Mouse (Mus musculus): ENCODE measurements around the gene Ift46. TPM values are rescaled to one million over a fixed set of nuclear protein-coding genes. Genes with fewer than 3 reads are reported as not detected.

The Ift46 gene
- polyA plus RNA-seq, 1 experiment from 2014 or later = 152 TPM

DNA sequence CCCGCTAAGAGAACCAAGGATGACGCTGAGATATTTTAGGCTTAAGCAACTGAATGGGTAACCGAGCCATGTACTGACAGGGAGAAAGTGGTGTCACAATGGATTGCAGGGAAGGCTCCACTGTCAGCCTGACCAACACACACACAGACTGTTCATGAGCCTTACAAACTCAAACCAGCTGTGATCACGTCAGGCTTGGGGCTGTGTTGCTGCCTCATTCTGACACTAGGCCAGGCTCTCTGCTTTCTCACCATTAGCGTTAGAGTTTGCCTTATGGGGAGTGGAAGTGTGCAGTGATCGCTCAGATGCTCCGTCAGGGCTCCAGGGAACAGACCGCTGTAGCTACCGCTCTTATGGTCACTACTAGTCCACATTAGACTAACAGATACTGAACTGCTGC lies 25.1 kb downstream of the Ift46 start:
- 65% methylated on average over 9 of the region's 9 CpGs for WGBS
- no peaks in the 10 kb centered on the region for H3K4me1 ChIP-seq (ENCODE audit: control insufficient read depth, insufficient read depth, low read length)
- H3K9ac ChIP-seq (ENCODE audit: low read length) = no peak overlapping the region
- DNase-seq (ENCODE audit: low spot score) = no peak
- ATAC-seq (ENCODE audit: insufficient number of reproducible peaks, low FRiP score, low TSS enrichment, low read depth) = no peak
- no peak overlapping the region for H3K4me3 ChIP-seq (ENCODE audit: low read depth, low read length)
- peaks cover 12% of the 10 kb centered on the region for H3K36me3 ChIP-seq (ENCODE audit: control insufficient read depth, insufficient read depth, low read length)
- H3K27me3 ChIP-seq (ENCODE audit: control insufficient read depth, insufficient read depth, low read length) = peaks cover 1% of the 10 kb centered on the region; the same call in 1 of the 2 replicates
- H3K4me2 ChIP-seq (ENCODE audit: low read depth, severe bottlenecking) = no peak overlapping the region
- no peaks in the 10 kb centered on the region for H3K9me3 ChIP-seq (ENCODE audit: control insufficient read depth, low read length)
- H3K27ac ChIP-seq (replicated peaks; ENCODE audit: low read depth, low read length) = no peak overlapping the region

DNA sequence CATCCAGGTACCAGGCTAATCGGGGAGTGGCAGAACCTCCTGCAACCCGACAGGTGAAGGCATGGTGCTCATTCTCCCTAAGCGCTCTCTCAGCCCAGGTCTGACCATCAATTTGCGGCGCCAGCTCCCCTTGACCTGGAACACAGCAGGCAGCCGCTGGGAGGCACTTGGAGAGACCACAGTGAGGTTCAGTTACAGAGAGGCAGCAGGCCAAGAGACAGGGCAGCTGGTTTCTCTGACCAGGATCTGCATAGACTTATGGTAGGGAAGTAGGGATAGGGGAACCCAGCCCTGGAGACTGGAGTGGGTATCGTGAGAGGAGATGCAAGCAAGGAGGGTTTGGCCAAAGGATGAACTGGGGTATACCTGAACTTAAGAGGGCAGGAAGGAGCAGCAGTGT lies 30.6 kb downstream of the Ift46 start:
- WGBS = 43% methylated on average over 7 of the region's 7 CpGs
- ATAC-seq (ENCODE audit: insufficient number of reproducible peaks, low FRiP score, low TSS enrichment, low read depth) (no peak), DNase-seq (ENCODE audit: low spot score) (no peak)
- Histone ChIP-seq H3K36me3 (ENCODE audit: control insufficient read depth, insufficient read depth, low read length) (no peaks in the 10 kb centered on the region), H3K4me3 (ENCODE audit: low read depth, low read length) (no peak overlapping the region), H3K4me1 (ENCODE audit: control insufficient read depth, insufficient read depth, low read length) (peaks cover 4% of the 10 kb centered on the region; the same call in 1 of the 2 replicates), H3K9ac (ENCODE audit: low read length) (no peak overlapping the region), H3K4me2 (ENCODE audit: low read depth, severe bottlenecking) (peak overlapping the region; percentile 74), H3K27ac (replicated peaks; ENCODE audit: low read depth, low read length) (no peak overlapping the region), H3K27me3 (ENCODE audit: control insufficient read depth, insufficient read depth, low read length) (peaks cover 10% of the 10 kb centered on the region; the same call in 1 of the 2 replicates), H3K9me3 (ENCODE audit: control insufficient read depth, low read length) (no peaks in the 10 kb centered on the region)

DNA sequence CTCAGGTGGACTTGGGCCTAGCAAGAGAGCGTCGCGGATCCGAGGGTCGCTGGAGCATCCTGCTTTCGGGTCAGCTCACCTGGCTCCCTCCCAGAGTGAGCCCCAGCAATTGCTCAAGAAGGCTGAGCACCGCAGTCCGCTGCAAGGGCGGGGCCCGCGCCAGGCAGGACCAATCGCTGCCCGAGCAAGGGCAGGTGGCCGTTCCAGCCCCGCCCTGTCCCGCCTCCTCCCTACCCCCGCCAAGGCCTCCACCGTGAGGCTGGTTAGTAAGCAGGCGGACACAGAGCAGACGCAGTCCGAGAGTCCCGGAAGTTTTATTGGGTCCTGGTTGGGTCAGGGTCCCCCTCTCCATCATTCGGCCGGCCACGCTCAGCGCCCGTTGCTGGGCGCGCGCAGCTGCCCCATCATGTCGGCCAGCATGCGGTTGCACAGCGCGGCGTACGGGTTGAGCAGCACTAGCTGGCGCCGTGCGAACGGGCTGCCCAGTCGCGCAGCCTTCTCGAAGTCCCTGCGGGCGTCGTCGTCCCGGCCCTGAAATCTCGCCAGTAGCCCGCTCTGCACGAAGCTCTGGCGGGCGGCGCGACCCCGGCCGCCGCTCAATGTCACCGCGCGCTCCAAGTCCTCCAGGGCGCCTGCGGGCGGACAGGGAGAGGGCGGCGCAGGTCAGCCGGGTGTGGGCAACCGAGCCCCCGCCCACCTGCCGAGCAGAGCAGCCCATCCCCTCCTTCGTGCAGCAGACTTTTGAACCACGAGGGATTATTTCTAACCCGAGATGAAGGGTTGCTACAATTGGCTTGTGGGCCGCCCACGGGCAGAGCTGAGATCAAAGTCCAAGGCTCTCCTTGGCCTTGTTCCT lies 31.6 kb downstream of the Ift46 start, which contains the start of gene Tmem25:
Gene Tmem25, minus strand, starts transcription at position 206 of the 856 bp plus-strand sequence.
- H3K9me3 ChIP-seq (ENCODE audit: control insufficient read depth, low read length) = no peaks in the 10 kb centered on the region
- no peaks in the 10 kb centered on the region for H3K36me3 ChIP-seq (ENCODE audit: control insufficient read depth, insufficient read depth, low read length)
- H3K27ac ChIP-seq (replicated peaks; ENCODE audit: low read depth, low read length) = no peak within 1 kb of the TSS
- peak within 1 kb of the TSS; percentile 63 for H3K9ac ChIP-seq (ENCODE audit: low read length)
- peak within 1 kb of the TSS; percentile 74 for H3K4me2 ChIP-seq (ENCODE audit: low read depth, severe bottlenecking)
- ATAC-seq (ENCODE audit: insufficient number of reproducible peaks, low FRiP score, low TSS enrichment, low read depth) (peak; percentile 93), DNase-seq (ENCODE audit: low spot score) (peak; percentile 88)
- under 1% methylated on average over 75 of the region's 75 CpGs for WGBS
- H3K4me3 ChIP-seq (ENCODE audit: low read depth, low read length) = peak within 1 kb of the TSS; percentile 63
- H3K27me3 ChIP-seq (ENCODE audit: control insufficient read depth, insufficient read depth, low read length) = peaks cover 10% of the 10 kb centered on the region; the same call in 1 of the 2 replicates
- peaks cover 4% of the 10 kb centered on the region; the same call in 1 of the 2 replicates for H3K4me1 ChIP-seq (ENCODE audit: control insufficient read depth, insufficient read depth, low read length)

DNA sequence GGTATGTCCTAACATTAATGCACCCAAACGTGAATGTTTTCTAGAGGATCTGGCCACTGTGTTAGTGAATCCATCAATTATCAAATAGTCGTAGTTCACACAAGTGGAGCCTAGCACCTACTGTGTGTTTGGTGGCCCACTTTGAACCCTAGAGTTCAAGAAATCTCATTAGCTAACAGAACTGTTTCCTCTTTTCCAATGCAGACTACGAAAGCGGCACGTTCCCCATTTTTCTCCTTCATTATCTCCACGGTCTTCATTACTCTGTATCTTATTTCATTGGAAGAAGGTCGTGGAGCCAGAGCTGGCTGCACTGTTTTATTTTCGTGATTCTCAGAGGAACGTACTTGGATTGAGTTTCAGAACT lies 32.2 kb downstream of the Ift46 start:
- Histone ChIP-seq H3K9ac (ENCODE audit: low read length) (peak overlapping the region; percentile 63), H3K4me2 (ENCODE audit: low read depth, severe bottlenecking) (peak overlapping the region; percentile 74), H3K9me3 (ENCODE audit: control insufficient read depth, low read length) (no peaks in the 10 kb centered on the region), H3K27me3 (ENCODE audit: control insufficient read depth, insufficient read depth, low read length) (peaks cover 10% of the 10 kb centered on the region; the same call in 1 of the 2 replicates), H3K4me3 (ENCODE audit: low read depth, low read length) (peak overlapping the region; percentile 63), H3K27ac (replicated peaks; ENCODE audit: low read depth, low read length) (no peak overlapping the region), H3K36me3 (ENCODE audit: control insufficient read depth, insufficient read depth, low read length) (no peaks in the 10 kb centered on the region), H3K4me1 (ENCODE audit: control insufficient read depth, insufficient read depth, low read length) (peaks cover 4% of the 10 kb centered on the region; the same call in 1 of the 2 replicates)
- no peak for ATAC-seq (ENCODE audit: insufficient number of reproducible peaks, low FRiP score, low TSS enrichment, low read depth)
- WGBS = 44% methylated on average over 9 of the region's 9 CpGs
- DNase-seq (ENCODE audit: low spot score) = no peak

DNA sequence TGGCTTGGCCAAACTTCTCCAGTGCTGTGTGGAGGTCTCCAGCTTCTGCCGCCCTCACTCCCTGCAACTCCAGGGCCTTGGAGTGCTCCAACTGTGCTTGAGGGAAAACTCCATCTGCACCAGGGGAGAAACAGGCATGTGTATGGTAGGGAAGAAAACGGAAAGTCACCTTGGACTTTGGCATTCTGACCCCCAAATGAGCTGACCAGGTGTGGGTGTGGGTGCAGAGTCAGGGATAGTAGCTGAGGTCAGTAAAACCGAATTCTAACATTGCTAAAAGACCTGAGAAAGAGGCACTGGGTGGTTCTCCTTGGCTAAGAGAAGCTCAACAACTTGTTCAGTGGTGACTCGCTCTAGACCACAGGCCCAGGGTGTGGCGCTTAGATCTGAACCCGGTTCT lies 34.0 kb downstream of the Ift46 start:
- H3K9me3 ChIP-seq (ENCODE audit: control insufficient read depth, low read length) = no peaks in the 10 kb centered on the region
- H3K4me3 ChIP-seq (ENCODE audit: low read depth, low read length) = no peak overlapping the region
- H3K4me1 ChIP-seq (ENCODE audit: control insufficient read depth, insufficient read depth, low read length) = peaks cover 4% of the 10 kb centered on the region; the same call in 1 of the 2 replicates
- H3K4me2 ChIP-seq (ENCODE audit: low read depth, severe bottlenecking) = no peak overlapping the region
- H3K36me3 ChIP-seq (ENCODE audit: control insufficient read depth, insufficient read depth, low read length) = peaks cover 3% of the 10 kb centered on the region; the same call in 1 of the 2 replicates
- H3K27ac ChIP-seq (replicated peaks; ENCODE audit: low read depth, low read length) = no peak overlapping the region
- peaks cover 10% of the 10 kb centered on the region; the same call in 1 of the 2 replicates for H3K27me3 ChIP-seq (ENCODE audit: control insufficient read depth, insufficient read depth, low read length)
- no peak for ATAC-seq (ENCODE audit: insufficient number of reproducible peaks, low FRiP score, low TSS enrichment, low read depth)
- WGBS = 81% methylated on average over 6 of the region's 6 CpGs
- no peak for DNase-seq (ENCODE audit: low spot score)
- no peak overlapping the region for H3K9ac ChIP-seq (ENCODE audit: low read length)

DNA sequence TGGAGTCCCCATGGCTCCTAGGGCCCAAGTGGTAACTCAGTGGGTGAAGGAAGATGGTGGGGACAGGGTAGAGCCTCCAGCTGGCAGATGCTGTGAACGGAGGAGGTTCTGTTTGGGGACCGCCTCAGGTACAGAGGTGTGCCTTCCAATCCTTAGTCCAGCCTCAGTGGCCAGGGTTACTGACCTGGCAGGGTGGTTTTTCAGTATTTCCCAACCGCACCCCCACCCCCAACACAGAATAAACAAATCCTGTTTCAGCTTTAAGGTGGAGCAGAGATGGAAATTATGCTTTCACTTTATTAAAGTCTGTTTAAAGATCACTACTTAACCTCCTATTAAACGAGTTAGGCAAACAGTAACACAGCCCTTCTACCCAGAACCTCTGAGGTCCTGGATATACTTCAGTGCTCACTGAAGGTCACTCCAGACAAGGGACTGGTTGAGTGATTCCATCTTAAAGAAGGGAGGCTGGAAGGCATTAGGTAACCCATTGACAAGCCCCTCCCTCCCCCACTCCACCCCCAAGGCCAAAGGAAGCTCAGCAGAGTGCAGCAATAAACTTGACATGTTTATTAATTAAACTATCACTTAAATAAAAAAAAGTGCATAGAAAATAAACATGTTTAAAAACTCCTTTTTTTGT lies 35.2 kb downstream of the Ift46 start, which contains the start of gene Ttc36:
Gene Ttc36, minus strand, starts transcription at position 265 of the 643 bp plus-strand sequence.
- H3K9ac ChIP-seq (ENCODE audit: low read length) = no peak within 1 kb of the TSS
- no peak within 1 kb of the TSS for H3K4me3 ChIP-seq (ENCODE audit: low read depth, low read length)
- H3K27me3 ChIP-seq (ENCODE audit: control insufficient read depth, insufficient read depth, low read length) = peaks cover 8% of the 10 kb centered on the region; the same call in 1 of the 2 replicates
- H3K27ac ChIP-seq (replicated peaks; ENCODE audit: low read depth, low read length) = no peak within 1 kb of the TSS
- peaks cover 4% of the 10 kb centered on the region; the same call in 1 of the 2 replicates for H3K4me1 ChIP-seq (ENCODE audit: control insufficient read depth, insufficient read depth, low read length)
- H3K9me3 ChIP-seq (ENCODE audit: control insufficient read depth, low read length) = no peaks in the 10 kb centered on the region
- H3K4me2 ChIP-seq (ENCODE audit: low read depth, severe bottlenecking) = no peak within 1 kb of the TSS
- ATAC-seq (ENCODE audit: insufficient number of reproducible peaks, low FRiP score, low TSS enrichment, low read depth) (no peak), DNase-seq (ENCODE audit: low spot score) (no peak)
- peaks cover 9% of the 10 kb centered on the region for H3K36me3 ChIP-seq (ENCODE audit: control insufficient read depth, insufficient read depth, low read length)
- WGBS = 77% methylated on average over 4 of the region's 4 CpGs

DNA sequence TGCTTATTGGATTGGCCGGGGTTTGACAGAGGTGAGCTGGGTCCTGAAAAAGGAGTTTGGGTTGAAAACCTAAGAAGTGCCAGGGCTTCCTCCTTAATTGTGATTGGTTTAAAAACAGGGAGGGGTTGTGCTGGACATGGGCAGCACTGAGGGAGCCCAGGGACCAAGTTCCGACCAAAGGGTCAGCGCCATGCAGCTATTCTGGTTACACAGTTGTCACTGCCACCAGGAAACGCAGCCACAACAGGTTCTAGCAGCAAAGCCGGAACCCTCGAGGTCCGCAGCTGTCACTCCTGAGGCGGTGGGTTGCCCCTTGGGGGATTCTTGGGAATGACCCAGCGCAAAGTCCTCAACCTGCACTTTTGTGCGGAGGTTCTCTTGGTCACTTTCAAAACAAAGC lies 37.0 kb downstream of the Ift46 start:
- 94% methylated on average over 10 of the region's 10 CpGs for WGBS
- Histone ChIP-seq H3K9me3 (ENCODE audit: control insufficient read depth, low read length) (no peaks in the 10 kb centered on the region), H3K27me3 (ENCODE audit: control insufficient read depth, insufficient read depth, low read length) (no peaks in the 10 kb centered on the region), H3K4me1 (ENCODE audit: control insufficient read depth, insufficient read depth, low read length) (no peaks in the 10 kb centered on the region), H3K27ac (replicated peaks; ENCODE audit: low read depth, low read length) (no peak overlapping the region), H3K4me2 (ENCODE audit: low read depth, severe bottlenecking) (no peak overlapping the region), H3K36me3 (ENCODE audit: control insufficient read depth, insufficient read depth, low read length) (peaks cover 20% of the 10 kb centered on the region), H3K9ac (ENCODE audit: low read length) (no peak overlapping the region), H3K4me3 (ENCODE audit: low read depth, low read length) (no peak overlapping the region)
- DNase-seq (ENCODE audit: low spot score) = no peak
- no peak for ATAC-seq (ENCODE audit: insufficient number of reproducible peaks, low FRiP score, low TSS enrichment, low read depth)

DNA sequence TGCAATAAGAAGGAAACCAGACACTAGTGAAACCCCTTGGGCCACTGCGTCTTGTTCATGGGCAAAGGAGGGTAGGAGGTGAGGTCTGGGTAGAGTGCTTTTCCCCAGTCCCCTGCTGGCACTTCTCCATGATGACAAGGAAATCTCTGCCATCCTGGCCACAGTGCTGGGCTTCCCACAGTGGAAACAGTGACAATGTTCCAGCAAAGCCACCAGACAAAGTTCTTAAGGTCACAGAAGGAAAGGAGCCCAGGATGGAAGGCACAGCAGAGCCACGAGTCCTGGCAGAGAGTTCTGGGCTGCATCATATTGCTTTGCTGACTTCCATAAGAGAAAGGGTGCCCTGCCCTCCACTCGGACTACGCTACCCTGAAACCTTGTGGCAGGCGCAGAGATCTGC lies 37.8 kb downstream of the Ift46 start:
- no peak overlapping the region for H3K9ac ChIP-seq (ENCODE audit: low read length)
- no peak for DNase-seq (ENCODE audit: low spot score)
- H3K4me2 ChIP-seq (ENCODE audit: low read depth, severe bottlenecking) = no peak overlapping the region

More for the DNA sequence above, 37.8 kb downstream of the Ift46 start:
- Histone ChIP-seq H3K36me3 (ENCODE audit: control insufficient read depth, insufficient read depth, low read length) (peaks cover 27% of the 10 kb centered on the region), H3K9me3 (ENCODE audit: control insufficient read depth, low read length) (no peaks in the 10 kb centered on the region), H3K4me1 (ENCODE audit: control insufficient read depth, insufficient read depth, low read length) (no peaks in the 10 kb centered on the region), H3K4me3 (ENCODE audit: low read depth, low read length) (no peak overlapping the region), H3K27ac (replicated peaks; ENCODE audit: low read depth, low read length) (no peak overlapping the region), H3K27me3 (ENCODE audit: control insufficient read depth, insufficient read depth, low read length) (no peaks in the 10 kb centered on the region)
- no peak for ATAC-seq (ENCODE audit: insufficient number of reproducible peaks, low FRiP score, low TSS enrichment, low read depth)
- 92% methylated on average over 5 of the region's 5 CpGs for WGBS
